Mouse (Mus musculus): Measurements from ENCODE around the gene Reep1. TPM values are rescaled to one million over a fixed set of nuclear protein-coding genes. Genes with fewer than 3 reads are reported as not detected.

Reep1 gene
- polyA plus RNA-seq, 1 experiment from 2014 or later: 7.3 TPM

DNA sequence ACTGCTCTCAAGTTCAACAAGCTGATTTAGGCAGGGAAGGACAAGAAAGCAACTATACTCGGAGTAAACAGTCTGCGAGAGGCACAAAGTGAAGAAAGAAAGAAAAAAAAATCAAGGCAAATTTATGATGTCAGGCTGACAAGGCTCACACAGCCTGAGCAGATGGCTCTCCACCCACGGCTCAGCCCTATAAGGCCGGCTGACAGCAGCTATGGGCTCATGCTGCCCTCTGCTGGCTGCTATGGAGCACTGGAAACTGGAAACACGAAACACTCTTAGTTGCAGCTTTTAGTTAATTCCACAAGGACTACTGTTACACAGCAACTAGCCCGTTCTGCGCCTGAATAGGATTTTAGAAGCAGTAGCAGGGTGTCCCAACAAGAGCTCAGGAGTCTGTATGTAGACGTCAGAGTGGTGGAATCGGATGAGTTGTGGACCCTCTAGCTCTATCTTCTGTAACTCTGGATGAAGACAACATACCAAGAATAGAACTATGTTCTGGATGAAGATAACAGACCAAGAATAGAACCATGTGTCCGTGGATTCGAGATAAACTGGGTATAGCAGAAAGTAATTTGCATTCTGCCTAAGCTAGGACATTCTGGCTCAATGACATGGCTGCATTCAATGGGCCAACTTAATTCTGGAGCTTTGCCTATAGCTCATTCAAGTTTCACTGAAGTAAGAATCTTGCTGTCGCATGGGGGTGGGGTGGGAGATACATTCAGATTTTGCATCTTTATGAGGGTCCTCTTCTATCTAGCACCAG is 96.9 kb downstream of the Reep1 start:
- no peaks in the 10 kb centered on the region for H3K9me3 ChIP-seq (replicated peaks)
- no peak overlapping the region for H3K27ac ChIP-seq
- WGBS: 32% methylated on average over 12 of the region's 12 CpGs
- peak; percentile 84 for DNase-seq (ENCODE audit: low spot score)
- H3K36me3 ChIP-seq: no peaks in the 10 kb centered on the region
- 0 out of 2 replicates have a peak, but pooled peaks cover 2% of the 10 kb centered on the region for H3K4me1 ChIP-seq
- H3K4me3 ChIP-seq: no peak overlapping the region
- H3K27me3 ChIP-seq (ENCODE audit: low read depth, poor library complexity, severe bottlenecking): no peaks in the 10 kb centered on the region

DNA sequence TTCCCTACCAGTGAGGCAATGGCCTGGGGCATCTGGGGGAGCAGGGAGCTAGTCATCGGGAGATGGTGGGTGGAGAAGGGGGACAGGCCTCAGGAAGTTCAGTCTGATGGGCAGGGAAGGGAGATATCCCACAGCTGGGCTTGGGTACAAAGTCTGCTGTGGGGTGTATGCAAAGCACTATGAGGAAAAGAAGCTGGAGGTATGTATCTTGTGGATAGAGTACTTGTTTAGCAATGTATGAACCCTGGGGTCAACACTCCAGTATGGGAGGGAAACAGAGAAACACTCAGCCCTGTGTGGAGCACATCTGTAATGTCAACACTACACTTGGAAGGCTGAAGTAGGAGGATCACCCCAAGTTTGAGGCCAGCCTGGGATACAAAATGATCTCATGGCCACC is 99.4 kb downstream of the Reep1 start:
- 61% methylated on average over 1 of the region's 1 CpGs for WGBS

DNA sequence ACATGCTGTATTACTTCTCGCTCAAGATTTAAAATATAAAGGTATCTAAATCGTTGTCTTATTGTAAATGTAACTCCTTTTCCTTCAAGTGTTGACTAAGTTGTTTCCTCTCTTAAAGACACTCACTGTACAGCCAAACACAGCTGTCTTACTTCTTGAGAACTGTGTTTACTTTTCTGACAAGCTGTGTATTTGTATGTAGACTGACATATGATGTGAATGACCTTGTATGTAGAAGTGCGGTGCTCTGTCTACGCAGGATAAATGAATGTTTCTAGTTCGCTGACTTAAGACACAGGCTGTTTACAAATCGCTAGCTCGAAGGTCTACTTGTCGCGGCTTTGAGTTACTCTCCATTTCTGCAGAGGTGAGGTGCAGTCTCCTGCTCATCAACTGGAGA is 102.5 kb downstream of the Reep1 start:
- no peak for DNase-seq (ENCODE audit: low spot score)
- H3K27ac ChIP-seq: no peak overlapping the region
- no peak overlapping the region for H3K4me3 ChIP-seq
- no peaks in the 10 kb centered on the region for H3K27me3 ChIP-seq (ENCODE audit: low read depth, poor library complexity, severe bottlenecking)
- 97% methylated on average over 9 of the region's 9 CpGs for WGBS
- H3K9me3 ChIP-seq (replicated peaks): no peaks in the 10 kb centered on the region
- H3K36me3 ChIP-seq: peaks cover 41% of the 10 kb centered on the region
- no peaks in the 10 kb centered on the region for H3K4me1 ChIP-seq

More for the DNA sequence above, 99.4 kb downstream of the Reep1 start:
- Histone ChIP-seq H3K4me3 (no peak overlapping the region), H3K9me3 (replicated peaks) (no peaks in the 10 kb centered on the region), H3K4me1 (0 out of 2 replicates have a peak, but pooled peaks cover 2% of the 10 kb centered on the region), H3K27ac (no peak overlapping the region), H3K27me3 (ENCODE audit: low read depth, poor library complexity, severe bottlenecking) (no peaks in the 10 kb centered on the region), H3K36me3 (peaks cover 16% of the 10 kb centered on the region)
- DNase-seq (ENCODE audit: low spot score): peak; percentile 22

DNA sequence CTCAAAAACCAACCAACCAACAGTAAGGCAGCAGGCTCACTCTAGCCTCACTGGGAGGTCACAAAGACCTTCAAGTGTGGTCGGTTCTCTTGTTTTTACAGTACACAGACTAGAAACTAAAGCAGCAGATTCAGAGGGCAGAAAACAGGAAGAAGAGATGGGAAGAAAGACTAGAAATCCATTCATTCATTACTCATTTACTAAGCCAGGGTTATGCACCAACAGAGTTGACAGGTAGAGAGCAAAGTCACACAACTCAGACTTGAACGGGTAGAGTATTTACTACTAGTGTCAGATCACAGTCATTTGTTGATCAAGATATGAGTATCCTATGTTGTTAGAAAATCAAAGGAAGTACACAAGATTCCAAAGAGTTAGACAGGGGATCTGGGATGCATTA is 105.5 kb downstream of the Reep1 start:
- peaks cover 71% of the 10 kb centered on the region for H3K36me3 ChIP-seq
- H3K4me3 ChIP-seq: no peak overlapping the region
- H3K4me1 ChIP-seq: no peaks in the 10 kb centered on the region
- no peaks in the 10 kb centered on the region for H3K9me3 ChIP-seq (replicated peaks)
- H3K27me3 ChIP-seq (ENCODE audit: low read depth, poor library complexity, severe bottlenecking): no peaks in the 10 kb centered on the region
- no peak overlapping the region for H3K27ac ChIP-seq
- 87% methylated on average over 2 of the region's 2 CpGs for WGBS
- DNase-seq (ENCODE audit: low spot score): no peak

DNA sequence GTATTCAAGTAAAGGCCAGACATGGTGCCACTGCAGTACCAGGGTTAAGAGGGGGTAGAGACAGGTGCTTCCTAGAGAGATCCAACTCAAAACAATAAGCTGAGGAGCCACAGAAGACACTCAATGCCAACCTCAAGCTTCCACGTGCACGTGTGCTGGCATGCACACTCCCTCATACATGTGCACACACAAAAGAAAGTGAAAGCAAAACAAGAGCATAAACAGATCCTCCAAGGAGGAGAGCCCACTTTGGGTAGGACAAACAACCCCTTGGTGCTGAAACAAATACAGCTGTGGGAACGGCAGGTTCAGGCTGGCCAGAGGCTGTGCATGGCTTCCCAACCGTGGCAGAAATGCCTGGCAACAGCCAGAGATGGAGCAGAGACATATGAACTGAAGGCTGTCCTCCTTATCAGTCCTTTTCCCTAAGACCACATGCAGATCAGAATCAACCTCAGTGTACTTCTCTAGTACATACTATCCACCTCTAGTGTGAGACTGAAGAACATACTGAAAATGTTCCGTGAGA is 112.5 kb downstream of the Reep1 start:
- peaks cover 12% of the 10 kb centered on the region for H3K4me1 ChIP-seq
- no peaks in the 10 kb centered on the region for H3K27me3 ChIP-seq (ENCODE audit: low read depth, poor library complexity, severe bottlenecking)
- H3K4me3 ChIP-seq: no peak overlapping the region
- no peak overlapping the region for H3K27ac ChIP-seq
- 92% methylated on average over 5 of the region's 5 CpGs for WGBS
- no peaks in the 10 kb centered on the region for H3K9me3 ChIP-seq (replicated peaks)
- DNase-seq (ENCODE audit: low spot score): no peak
- H3K36me3 ChIP-seq: peaks cover 39% of the 10 kb centered on the region

DNA sequence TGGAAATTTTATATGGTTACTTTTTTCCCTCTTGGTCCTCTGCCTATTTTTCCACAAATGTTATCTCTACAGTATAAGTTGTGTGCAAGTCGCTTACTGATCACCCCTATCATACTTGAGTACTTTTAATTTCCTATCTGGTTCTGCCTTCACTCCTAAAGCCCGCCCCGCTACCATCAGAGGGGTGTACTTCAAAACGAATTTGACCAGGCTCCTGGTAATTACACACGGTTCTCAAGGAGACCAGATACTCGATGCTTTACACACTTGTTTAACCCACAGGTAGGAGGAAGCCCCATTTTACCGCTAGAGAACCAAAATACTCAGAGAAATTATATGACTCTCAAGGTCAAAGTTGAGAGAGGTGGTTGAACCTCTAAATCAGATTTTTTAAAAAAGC is 115.7 kb downstream of the Reep1 start:
- no peak for DNase-seq (ENCODE audit: low spot score)
- peak overlapping the region; percentile 79 for H3K27ac ChIP-seq

DNA sequence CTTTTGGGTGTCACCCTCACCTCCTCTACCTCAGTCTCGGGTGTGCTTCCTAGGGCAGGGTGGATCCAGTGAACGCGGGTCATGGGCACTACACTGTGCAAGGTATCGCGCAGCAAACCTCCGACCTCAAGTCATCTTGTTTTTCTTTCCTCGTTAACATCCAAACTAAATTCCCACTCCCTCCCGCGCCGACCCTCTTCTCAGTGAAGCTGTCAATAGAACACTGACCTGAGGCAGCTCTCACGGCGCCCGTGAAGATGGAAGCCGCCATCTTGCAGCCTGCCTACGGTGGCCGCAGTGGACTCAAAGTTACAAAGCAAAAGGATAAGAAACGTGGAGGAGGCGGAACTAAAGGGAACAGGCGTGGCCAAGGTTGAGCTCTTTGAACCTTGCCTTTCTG is 116.1 kb downstream of the Reep1 start:
- peak overlapping the region; percentile 79 for H3K27ac ChIP-seq
- H3K4me1 ChIP-seq: peaks cover 12% of the 10 kb centered on the region
- WGBS: under 1% methylated on average over 19 of the region's 19 CpGs
- DNase-seq (ENCODE audit: low spot score): peak; percentile 92
- no peaks in the 10 kb centered on the region for H3K9me3 ChIP-seq (replicated peaks)
- peak overlapping the region; percentile 71 for H3K4me3 ChIP-seq
- H3K36me3 ChIP-seq: peaks cover 3% of the 10 kb centered on the region
- no peaks in the 10 kb centered on the region for H3K27me3 ChIP-seq (ENCODE audit: low read depth, poor library complexity, severe bottlenecking)

More for the DNA sequence above, 115.7 kb downstream of the Reep1 start:
- Histone ChIP-seq H3K9me3 (replicated peaks) (no peaks in the 10 kb centered on the region), H3K27me3 (ENCODE audit: low read depth, poor library complexity, severe bottlenecking) (no peaks in the 10 kb centered on the region), H3K4me3 (peak overlapping the region; percentile 71), H3K36me3 (peaks cover 7% of the 10 kb centered on the region), H3K4me1 (peaks cover 12% of the 10 kb centered on the region)
- WGBS: 3% methylated on average over 7 of the region's 7 CpGs

DNA sequence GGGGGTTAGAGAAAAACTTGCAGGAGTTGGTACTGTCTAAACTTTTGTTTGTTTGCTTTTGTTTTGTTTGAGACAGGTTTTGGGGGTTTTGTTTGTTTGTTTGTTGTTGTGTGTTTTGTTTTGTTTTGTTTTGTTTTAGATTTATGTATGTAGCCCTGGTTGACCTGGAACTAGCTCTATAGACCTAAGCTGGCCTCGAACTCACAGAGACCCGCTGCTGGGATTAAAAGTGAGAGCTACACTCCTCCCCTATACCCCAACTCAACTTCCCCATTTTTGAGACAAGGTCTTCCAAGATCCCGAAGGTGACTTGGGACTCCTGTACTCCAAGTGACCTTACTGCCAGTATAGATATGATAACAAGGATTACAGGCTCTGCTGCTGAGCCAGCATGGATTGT is 116.6 kb downstream of the Reep1 start:
- Histone ChIP-seq H3K27me3 (ENCODE audit: low read depth, poor library complexity, severe bottlenecking) (no peaks in the 10 kb centered on the region), H3K4me3 (peak overlapping the region; percentile 71), H3K27ac (peak overlapping the region; percentile 79), H3K4me1 (peaks cover 12% of the 10 kb centered on the region), H3K9me3 (replicated peaks) (no peaks in the 10 kb centered on the region), H3K36me3 (no peaks in the 10 kb centered on the region)
- no peak for DNase-seq (ENCODE audit: low spot score)
- 30% methylated on average over 3 of the region's 3 CpGs for WGBS

DNA sequence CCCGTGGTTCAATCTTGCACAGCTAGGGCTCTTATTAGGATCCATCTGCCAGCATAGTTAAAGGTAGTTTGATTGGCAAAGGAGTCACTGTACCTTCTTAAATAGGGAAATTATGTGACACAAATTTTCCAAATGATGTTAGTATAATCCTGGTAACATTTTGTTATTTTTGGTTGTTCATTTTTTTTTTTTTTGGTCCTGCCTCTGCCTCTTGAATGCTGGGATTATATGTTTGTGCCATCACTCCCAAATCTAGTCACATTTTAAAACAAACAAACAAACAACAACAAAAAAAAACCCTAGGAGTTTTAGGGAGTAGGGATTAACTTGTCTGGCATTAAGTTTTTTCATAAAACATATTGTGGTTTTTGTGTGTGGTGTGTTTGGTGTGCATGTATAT is 119.5 kb downstream of the Reep1 start, which contains the start of gene Mrpl35:
Gene Mrpl35 (minus strand): TSS at position 101 of the 400 bp plus-strand sequence.
- Histone ChIP-seq H3K27me3 (ENCODE audit: low read depth, poor library complexity, severe bottlenecking) (no peaks in the 10 kb centered on the region), H3K27ac (no peak within 1 kb of the TSS), H3K4me1 (peaks cover 12% of the 10 kb centered on the region), H3K4me3 (no peak within 1 kb of the TSS), H3K9me3 (replicated peaks) (no peaks in the 10 kb centered on the region), H3K36me3 (no peaks in the 10 kb centered on the region)
- 48% methylated on average over 1 of the region's 1 CpGs for WGBS
- no peak for DNase-seq (ENCODE audit: low spot score)

DNA sequence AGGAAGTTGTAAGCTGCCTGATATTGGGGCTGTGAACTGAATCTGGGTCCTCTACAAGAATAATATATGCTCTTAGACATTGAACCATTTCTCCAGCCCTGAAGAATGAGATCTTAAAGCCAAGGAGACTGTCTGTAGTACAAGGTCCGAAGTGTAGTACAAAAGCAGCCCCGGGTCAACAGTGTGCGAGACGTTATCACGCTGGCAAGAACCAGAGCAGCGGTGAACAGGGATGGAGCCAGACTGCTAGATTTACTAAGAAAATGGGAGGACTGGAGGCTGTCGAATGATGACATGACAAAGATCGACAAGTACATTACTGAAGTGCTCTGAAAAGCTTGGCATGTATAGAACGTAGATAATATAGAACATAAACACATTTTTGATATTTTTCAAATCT is 122.4 kb downstream of the Reep1 start:
- H3K27me3 ChIP-seq (ENCODE audit: low read depth, poor library complexity, severe bottlenecking): no peaks in the 10 kb centered on the region
- peaks cover 12% of the 10 kb centered on the region for H3K36me3 ChIP-seq
- H3K4me3 ChIP-seq: peak overlapping the region; percentile 94; the same call in 1 of the 2 replicates
- WGBS: 91% methylated on average over 9 of the region's 9 CpGs
- peaks cover 9% of the 10 kb centered on the region for H3K4me1 ChIP-seq
- no peak overlapping the region for H3K27ac ChIP-seq
- DNase-seq (ENCODE audit: low spot score): no peak
- H3K9me3 ChIP-seq (replicated peaks): no peaks in the 10 kb centered on the region

DNA sequence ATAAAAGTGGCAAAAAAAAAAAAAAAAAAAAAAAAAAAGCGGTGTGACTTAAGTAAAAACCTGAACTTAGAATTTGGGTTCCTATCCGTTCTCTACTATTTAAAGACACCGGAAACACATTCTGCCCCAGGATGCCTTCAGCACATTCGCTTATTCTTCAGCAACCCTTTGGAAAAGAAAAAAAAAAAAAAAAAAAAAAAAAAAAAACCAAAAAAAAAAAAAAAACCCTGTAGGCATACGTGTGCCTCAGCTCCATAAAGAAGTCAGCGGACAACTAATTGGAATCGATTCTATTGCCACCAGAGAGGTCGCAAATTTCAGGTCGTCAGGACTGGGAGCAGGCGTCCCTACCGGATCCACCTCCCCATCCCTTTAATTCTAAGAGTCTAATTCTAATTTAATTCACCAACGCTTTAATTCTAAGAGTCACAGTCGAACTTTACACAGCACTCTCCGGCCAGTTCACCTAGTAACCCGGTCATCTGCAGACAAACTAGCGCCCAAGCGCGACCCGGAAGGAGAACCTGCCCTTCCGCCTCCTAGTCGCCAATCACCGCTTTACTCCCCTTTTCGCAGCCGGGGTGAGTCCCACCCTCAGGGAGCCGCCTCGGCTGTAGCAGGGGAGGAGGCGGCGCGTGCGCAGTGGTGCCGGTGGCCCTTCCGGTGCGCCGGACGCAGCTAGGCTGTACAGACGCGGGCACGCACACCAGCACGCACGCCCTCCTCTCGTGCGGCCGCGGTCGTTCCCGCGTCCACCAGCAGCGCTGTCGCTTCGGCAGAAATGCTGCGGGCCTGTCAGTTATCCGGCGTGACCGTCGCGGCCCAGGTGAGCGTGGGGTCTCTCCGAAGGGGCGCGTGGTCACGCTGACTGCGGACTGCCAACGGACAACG is 123.6 kb downstream of the Reep1 start, which contains the start of gene Immt:
Gene Immt (plus strand): TSS at position 642 of the 891 bp plus-strand sequence.
- Histone ChIP-seq H3K36me3 (peaks cover 23% of the 10 kb centered on the region), H3K9me3 (replicated peaks) (no peaks in the 10 kb centered on the region), H3K27ac (peak within 1 kb of the TSS; percentile 93), H3K27me3 (ENCODE audit: low read depth, poor library complexity, severe bottlenecking) (no peaks in the 10 kb centered on the region), H3K4me1 (peaks cover 9% of the 10 kb centered on the region), H3K4me3 (peak within 1 kb of the TSS; percentile 94)
- peak; percentile 97 for DNase-seq (ENCODE audit: low spot score)
- WGBS: under 1% methylated on average over 64 of the region's 64 CpGs

DNA sequence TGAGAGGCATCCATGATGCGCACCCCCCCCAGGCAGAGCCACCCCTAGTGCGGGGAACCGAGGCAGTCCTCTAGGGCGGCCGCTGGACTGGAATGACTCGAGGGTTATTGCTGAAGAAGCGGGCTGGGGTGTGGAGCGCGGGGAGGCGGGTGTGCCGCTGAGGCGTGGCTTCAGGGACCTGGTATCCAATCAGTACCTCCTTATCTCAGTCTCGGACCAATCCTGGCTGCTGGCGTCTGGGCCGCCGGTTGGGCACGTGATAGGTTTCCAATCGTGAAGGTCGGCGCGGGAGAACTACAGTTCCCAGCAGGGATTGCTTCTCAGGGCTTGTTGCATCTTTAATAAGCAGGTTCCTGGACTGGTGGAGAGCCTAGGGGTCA is 124.2 kb downstream of the Reep1 start:
- Histone ChIP-seq H3K36me3 (peaks cover 29% of the 10 kb centered on the region), H3K27ac (peak overlapping the region; percentile 93), H3K4me1 (peaks cover 9% of the 10 kb centered on the region), H3K9me3 (replicated peaks) (no peaks in the 10 kb centered on the region), H3K27me3 (ENCODE audit: low read depth, poor library complexity, severe bottlenecking) (no peaks in the 10 kb centered on the region), H3K4me3 (peak overlapping the region; percentile 94)
- WGBS: under 1% methylated on average over 21 of the region's 21 CpGs
- DNase-seq (ENCODE audit: low spot score): peak; percentile 90
